Mouse (Mus musculus): ENCODE results near the gene BC028528.

DNA sequence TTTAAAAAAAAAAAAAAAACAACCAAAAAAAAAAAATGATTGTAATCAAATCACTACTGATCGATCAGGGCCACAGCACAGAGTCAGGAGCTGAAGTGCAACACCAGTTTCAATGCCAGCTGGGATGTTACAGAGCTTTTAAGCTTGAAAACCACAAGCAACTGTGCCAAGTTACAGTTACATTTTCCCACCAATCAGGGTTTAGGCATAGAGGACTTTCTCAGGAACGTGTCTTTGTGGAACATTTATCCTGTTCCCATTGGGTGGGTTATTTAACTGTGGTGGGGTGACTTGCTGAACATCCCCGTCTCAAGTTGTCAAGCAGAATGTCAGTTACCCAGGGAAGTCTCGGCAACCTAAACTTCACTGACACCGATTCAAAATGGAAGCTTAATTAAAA lies 33.3 kb upstream of the BC028528 start:
- TF ChIP-seq HCFC1 (IDR thresholded peaks at IDR 0.05; ENCODE audit: borderline replicate concordance, insufficient read depth, low read length) (no peak), MAFK (IDR thresholded peaks at IDR 0.05; ENCODE audit: insufficient read depth, low read depth, low read length) (no peak), ZC3H11A (IDR thresholded peaks at IDR 0.05; ENCODE audit: borderline replicate concordance, low read depth, low read length) (no peak), ZNF384 (IDR thresholded peaks at IDR 0.05; ENCODE audit: low read depth, low read length) (no peak)

All from ES-E14 (cell line).